In genomic region chr4:120613691-120614329, GRCm38 (mm10) we compare ENCODE assay signal across 9 mouse cellular contexts. TPM values are rescaled to one million over a fixed set of nuclear protein-coding genes. Genes with fewer than 3 reads are reported as not detected.
A peak's percentile ranks its signal among the peaks of the same experiment; 100 is the strongest.
DNase-seq lines count a peak whose midpoint lies in the region; ATAC-seq lines count a peak whose summit lies in the region.
"Had no signal": no experiment of that assay in that cellular context is flagged by ENCODE, and none has a peak within 500 bp of the region (broad histone marks: within the 10 kb centered on the region; RNA-seq: fewer than 3 reads in every experiment).

No protein-coding gene starts in this region.

- no peak overlapping the region for H3K4me3 ChIP-seq in neural tube, embryonic 13.5 days
- H3K4me3 ChIP-seq in heart, embryonic 13.5 days: peak overlapping the region; percentile 41
- H3K4me3 ChIP-seq: limb, embryonic 12.5 days had no signal

- ATAC-seq in neural tube, embryonic 13.5 days (ENCODE audit: low read depth): no peak
- ATAC-seq in heart, embryonic 13.5 days (ENCODE audit: extremely low read depth, insufficient number of reproducible peaks, low FRiP score, low TSS enrichment): peak; percentile 31; the same call in 1 of the 2 replicates

- no peak overlapping the region for H3K4me2 ChIP-seq in neural tube, embryonic 13.5 days
- peak overlapping the region; percentile 64 for H3K4me2 ChIP-seq in heart, embryonic 13.5 days
- H3K4me2 ChIP-seq: limb, embryonic 12.5 days had no signal

- 57% methylated on average over 8 of the region's 8 CpGs for WGBS in neural tube, embryonic 13.5 days
- WGBS in heart, embryonic 13.5 days: 22% methylated on average over 8 of the region's 8 CpGs

- H3K36me3 ChIP-seq in neural tube, embryonic 13.5 days: no peaks in the 10 kb centered on the region
- no peaks in the 10 kb centered on the region for H3K36me3 ChIP-seq in heart, embryonic 13.5 days
- H3K36me3 ChIP-seq: limb, embryonic 12.5 days had no signal

- H3K4me1 ChIP-seq in neural tube, embryonic 13.5 days (replicated peaks): peaks cover 31% of the 10 kb centered on the region
- peaks cover 67% of the 10 kb centered on the region for H3K4me1 ChIP-seq in heart, embryonic 13.5 days

- H3K27ac ChIP-seq in neural tube, embryonic 13.5 days (replicated peaks): no peak overlapping the region
- H3K27ac ChIP-seq in heart, embryonic 13.5 days (replicated peaks): peak overlapping the region; percentile 99
- H3K27ac ChIP-seq: limb, embryonic 12.5 days had no signal

- no peaks in the 10 kb centered on the region for H3K27me3 ChIP-seq in neural tube, embryonic 13.5 days
- H3K27me3 ChIP-seq in heart, embryonic 13.5 days (replicated peaks): no peaks in the 10 kb centered on the region
- H3K27me3 ChIP-seq: limb, embryonic 12.5 days had no signal

- no peak for DNase-seq in neural tube, embryonic 10.5 days (ENCODE audit: extremely low spot score, low spot score)
- DNase-seq in cerebellum, postnatal 25 days: peak; percentile 90
- DNase-seq in left cerebral cortex, adult 9 months (ENCODE audit: low spot score in 2 of 2): peak; percentile 71 to 73
- peak; percentile 27 for DNase-seq in naive thymus-derived CD4-positive, alpha-beta T cell, adult 2 months (ENCODE audit: low read depth)
- DNase-seq in thymus, postnatal 36 days: peak; percentile 53 to 69
- DNase-seq in testis, postnatal 14 days (ENCODE audit: low spot score): no peak

- H3K9me3 ChIP-seq in neural tube, embryonic 13.5 days: no peaks in the 10 kb centered on the region
- H3K9me3 ChIP-seq in heart, embryonic 13.5 days: no peaks in the 10 kb centered on the region
- H3K9me3 ChIP-seq: limb, embryonic 12.5 days had no signal

- H3K9ac ChIP-seq in neural tube, embryonic 13.5 days: peak overlapping the region; percentile 5; the same call in 1 of the 2 replicates
- H3K9ac ChIP-seq in heart, embryonic 13.5 days: peak overlapping the region; percentile 82
- H3K9ac ChIP-seq: limb, embryonic 12.5 days had no signal

RNA-seq across cellular contexts. Expression of gene Gm8439, which starts 25.3 kb away (rescaled TPM):
- not detected in 2 replicates for polyA plus RNA-seq in neural tube, embryonic 13.5 days (2015; fragmentation: Nextera tagmentation; extraction: Ambion mirVana)
- 0.41 TPM in 1 of 2 replicates, not detected in the other for polyA plus RNA-seq in heart, embryonic 13.5 days (2015; fragmentation: Nextera tagmentation; extraction: Ambion mirVana)
- polyA plus RNA-seq: limb, embryonic 12.5 days had no signal

RNA-seq across cellular contexts. Expression of gene Ctps, which starts 43.7 kb away (rescaled TPM):
- polyA plus RNA-seq in neural tube, embryonic 13.5 days (2015; fragmentation: Nextera tagmentation; extraction: Ambion mirVana): 73.8 and 81.3 TPM in 2 replicates
- polyA plus RNA-seq in heart, embryonic 13.5 days (2015; fragmentation: Nextera tagmentation; extraction: Ambion mirVana): 99.8 and 100 TPM in 2 replicates

RNA-seq across cellular contexts. Expression of gene Cited4, which starts 52.6 kb away (rescaled TPM):
- polyA plus RNA-seq in neural tube, embryonic 13.5 days (2015; fragmentation: Nextera tagmentation; extraction: Ambion mirVana): 0.95 and 1.4 TPM in 2 replicates
- 21.8 and 23.7 TPM in 2 replicates for polyA plus RNA-seq in heart, embryonic 13.5 days (2015; fragmentation: Nextera tagmentation; extraction: Ambion mirVana)

Comparison
In these comparisons a context has a peak if more than half of its experiments do, and no peak if none do; other contexts are left out.
1. DNase-seq: peak in cerebellum, postnatal 25 days (2 of 2), left cerebral cortex, adult 9 months (2 of 2), naive thymus-derived CD4-positive, alpha-beta T cell, adult 2 months (single experiment) and thymus, postnatal 36 days (2 of 2); none in neural tube, embryonic 10.5 days (single experiment) and testis, postnatal 14 days (single experiment).